Mouse (Mus musculus): ENCODE results near the gene Qrich2. TPM values are rescaled to one million over a fixed set of nuclear protein-coding genes. Genes with fewer than 3 reads are reported as not detected.
"Not testable (repeated sequence)": the region's sequence is repeated elsewhere in the genome, so short reads cannot be mapped to it uniquely, and the experiment has no call there.

The Qrich2 gene
- total RNA-seq (2021): under 1 TPM in 1 of 2 experiments, not detected in 1; 0.14 TPM
- long read RNA-seq, experiment 1: 0 reads
- long read RNA-seq, experiment 2: 0 reads

DNA sequence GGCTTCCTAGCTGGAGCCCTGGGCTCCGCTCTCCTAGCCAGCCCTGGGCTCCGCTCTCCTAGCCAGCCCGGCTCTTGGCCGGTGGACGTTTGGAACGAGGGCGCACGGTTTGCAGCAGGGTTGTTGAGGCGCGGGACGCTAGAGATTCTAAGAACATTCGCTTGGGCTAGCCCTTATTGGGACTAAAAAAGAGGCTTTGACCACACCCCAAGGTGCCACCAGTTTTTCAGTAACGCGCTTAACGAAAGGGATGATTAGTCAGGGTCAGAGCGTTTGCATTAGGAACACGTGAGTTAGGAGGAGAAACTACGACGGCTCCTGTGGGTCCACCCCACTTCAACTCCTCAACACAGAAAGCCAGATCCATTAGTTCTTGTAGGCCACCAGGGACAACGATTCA lies at the start of gene Qrich2:
Gene Qrich2 (minus strand): TSS at position 101 of the 400 bp plus-strand sequence.
- no peak for DNase-seq (ENCODE audit: low spot score in 2 of 2)

DNA sequence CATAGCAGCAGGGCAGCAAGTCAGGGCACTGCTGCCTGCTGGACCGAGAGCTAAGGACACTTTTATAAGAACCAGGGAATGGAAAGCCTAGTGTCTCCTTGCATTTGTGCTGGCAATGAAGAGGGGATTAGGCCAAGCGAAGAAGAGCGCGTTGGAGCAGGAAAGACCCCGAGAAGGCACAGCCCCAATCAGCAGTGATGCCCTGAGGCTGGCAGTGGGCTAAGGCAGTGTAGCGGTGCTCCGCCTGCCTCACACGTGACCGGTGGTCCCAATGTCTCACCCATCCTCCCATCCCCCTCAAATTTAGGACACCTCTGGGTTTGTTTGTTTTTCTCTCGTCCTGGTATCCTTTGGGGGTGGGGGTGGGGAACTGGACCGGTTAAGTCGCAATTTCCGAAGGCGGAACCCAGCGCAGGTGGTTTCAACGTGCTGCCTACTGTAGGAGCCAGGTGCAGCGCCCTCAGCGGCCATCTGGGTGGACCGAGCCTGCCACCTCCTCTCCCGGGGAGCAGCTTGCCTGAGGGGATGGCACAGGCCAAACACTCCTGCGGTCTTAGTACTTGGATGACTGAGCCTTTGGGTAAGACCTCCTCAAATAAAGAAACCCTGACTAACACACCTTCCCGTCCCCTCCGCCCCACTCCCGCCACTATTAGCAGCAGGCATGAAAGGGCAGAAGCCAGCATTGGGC lies 49.4 kb upstream of the Qrich2 start:
- no peak for DNase-seq (ENCODE audit: low spot score in 2 of 2)

DNA sequence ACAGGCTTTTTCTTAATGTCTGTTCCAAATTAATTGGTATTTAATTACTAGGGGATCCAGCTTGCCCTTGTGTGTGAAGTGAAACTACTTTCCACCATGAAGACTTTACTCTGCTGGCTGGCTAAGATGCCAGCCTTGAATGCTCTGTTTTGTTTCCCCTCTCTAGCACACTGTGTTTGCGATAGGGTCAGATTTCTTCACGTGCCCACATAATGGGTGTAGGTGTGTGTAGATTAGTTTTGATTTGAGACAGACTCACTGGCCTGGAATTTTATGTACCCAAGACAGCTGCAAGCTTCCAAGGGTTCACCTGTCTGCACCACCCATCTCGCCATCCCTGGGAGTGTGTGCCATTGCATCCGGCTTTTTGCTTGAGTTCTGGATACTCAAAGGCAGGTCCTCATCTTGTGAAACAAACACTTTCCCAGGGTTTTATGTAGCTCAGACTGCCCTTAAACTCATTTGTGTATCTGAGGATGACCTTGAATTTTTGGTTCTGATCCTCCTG lies 47.5 kb upstream of the Qrich2 start:
- no peak for DNase-seq (ENCODE audit: low spot score in 2 of 2)

DNA sequence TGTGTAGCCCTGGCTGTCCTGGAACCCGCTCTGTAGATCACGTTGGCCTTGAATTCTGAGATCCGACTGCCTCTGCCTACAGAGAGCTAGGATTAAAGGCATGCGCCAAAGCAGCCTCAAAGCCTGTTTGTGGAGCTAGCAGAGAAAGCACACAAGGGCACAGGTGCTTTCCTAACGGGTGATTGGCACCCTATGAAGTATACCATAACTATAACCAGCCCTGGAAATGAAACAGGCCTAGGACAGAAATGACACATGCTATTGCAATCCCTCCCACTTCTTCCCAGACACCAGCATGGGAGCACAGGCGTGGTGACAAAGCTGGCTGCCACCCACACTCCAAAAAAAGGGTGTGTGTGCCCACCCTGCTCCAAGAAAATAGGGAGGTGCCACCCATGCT lies 46.9 kb upstream of the Qrich2 start:
- DNase-seq (ENCODE audit: low spot score in 2 of 2): no peak

DNA sequence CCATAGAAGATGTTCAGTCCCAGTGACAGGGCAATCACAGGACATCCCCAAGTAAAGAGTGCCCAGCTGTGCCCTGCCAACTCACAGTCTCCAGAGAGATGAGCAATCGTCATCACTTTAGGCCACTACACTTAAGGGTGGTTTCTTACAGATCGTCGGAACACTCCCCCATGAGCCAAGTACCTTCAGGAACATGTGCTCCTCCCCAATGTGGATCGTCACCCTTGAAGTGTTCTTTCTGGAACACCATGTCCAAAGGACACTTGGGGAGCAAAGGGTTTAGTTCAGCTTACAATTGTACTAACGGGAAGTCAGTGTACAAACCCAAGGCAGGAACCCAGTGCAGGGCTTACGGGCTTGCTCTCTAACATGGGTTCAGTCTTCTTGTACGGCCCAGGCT lies 46.1 kb upstream of the Qrich2 start:
- DNase-seq (ENCODE audit: low spot score in 2 of 2): no peak

DNA sequence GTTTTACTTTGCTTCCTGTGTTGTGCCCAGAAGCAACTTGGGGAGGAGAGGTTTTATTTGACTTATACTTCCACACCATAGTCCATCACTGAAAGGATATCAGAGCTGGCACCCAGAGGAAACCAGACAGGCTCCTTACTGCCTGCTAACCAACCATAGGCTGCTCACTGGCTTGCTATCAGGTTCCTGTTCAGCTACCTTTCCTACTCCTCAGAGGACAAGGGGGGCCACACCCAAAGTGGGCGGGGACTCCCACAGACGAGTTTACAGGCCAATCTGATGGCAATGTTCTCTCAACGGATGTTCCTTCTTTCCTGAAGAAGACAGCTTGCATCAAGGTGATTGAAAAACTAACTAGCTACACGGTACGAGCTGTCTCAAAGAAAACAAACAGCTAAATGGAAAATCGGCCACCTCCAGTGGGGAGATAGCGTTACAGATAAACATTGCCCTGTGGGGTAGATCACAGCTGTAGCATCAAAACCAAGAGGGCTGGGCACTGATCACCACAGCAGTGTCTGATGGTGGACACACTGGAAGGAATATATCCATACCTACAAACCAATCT lies 45.3 kb upstream of the Qrich2 start:
- DNase-seq (ENCODE audit: low spot score in 2 of 2): no peak

DNA sequence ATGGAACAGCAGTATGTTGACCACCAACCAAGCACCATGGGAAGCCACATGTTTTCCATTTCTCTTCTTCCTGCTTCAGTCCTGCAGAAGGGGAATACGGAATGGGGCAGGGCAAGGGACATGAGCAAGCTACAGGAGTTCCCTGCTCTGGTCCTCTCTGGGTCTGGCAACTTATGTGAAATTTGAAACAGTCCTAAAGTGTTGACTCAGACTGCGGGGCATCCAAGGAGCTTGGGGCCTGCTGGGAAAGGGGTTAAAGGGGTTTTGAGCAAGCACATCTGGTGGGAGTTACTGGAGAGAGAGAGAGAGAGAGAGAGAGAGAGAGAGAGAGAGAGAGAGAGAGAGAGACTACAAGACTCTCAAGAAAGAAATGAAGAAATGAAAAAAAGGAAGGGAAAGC lies 42.6 kb upstream of the Qrich2 start:
- DNase-seq (ENCODE audit: low spot score in 2 of 2): no peak

DNA sequence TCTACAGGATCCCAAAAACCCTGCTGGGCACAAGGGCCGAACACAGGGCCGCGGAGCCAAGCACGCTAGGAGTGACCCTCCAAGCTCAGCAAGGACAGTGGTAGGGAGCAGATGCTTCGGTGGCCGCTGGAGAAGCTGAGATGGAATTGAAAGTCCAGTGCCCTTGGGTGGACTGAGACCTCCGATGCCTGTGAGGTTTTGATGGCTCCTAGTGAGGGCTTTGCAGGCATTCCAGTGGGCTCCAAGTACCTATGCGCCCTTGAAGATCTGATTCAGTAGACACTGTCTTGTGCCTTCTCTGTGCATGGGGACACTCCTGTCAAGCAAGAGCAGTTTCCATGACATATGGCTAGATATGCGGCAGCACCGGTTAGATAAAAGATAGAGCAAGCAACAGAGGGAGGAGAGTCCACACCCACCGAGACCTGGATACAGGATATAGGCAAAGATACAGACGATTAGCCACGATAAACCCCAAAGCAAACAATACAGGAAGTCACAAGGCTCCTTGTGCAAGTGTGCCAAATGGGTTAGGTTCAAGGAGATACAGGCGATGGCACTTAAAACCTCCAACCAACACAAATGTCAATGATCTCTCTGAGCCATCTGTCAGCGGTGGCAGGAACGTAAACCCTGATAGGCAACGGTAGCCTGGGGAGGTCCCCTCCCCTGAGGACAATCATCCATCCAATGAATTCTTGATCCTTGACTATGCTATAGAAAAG lies 40.3 kb upstream of the Qrich2 start:
- no peak for DNase-seq (ENCODE audit: low spot score in 2 of 2)

DNA sequence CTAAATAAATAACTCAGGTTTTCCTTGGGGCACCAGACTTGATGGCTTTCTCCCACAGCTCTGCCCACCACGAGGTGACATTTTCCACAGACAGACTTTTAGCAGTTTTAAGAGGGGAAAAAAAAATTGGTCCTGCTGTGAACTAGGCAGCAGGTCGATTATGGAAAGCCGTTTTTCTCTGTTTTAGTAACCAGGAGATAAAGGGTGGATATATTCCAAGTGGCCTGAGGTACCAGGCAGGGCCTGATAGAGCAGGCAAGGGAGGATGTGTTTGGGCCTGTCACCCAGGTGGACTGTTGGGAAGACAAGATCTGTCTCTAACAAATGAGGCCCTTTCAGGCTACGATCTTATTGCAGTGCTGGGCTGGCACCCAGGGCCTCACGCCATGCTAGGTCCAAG lies 39.5 kb upstream of the Qrich2 start:
- DNase-seq (ENCODE audit: low spot score in 2 of 2): no peak

DNA sequence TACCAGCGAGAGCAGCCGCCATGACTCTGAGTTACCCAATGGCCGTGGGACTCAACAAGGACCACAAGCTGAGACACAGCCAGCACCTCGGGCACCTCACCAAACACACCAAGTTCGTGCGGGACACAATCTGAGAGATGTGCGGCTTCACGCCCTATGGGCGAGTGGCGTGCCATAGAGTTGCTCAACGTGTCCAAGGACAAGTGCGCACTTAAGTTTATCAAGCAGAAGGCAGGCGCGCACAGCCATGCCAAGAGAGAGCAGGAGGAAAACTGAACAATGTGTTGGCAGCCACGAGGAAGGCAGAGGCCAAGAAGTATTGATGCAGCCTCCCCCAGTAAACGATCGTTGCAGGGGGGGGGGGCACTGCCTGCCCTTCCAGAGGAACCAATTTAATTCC lies 38.5 kb upstream of the Qrich2 start:
- DNase-seq (ENCODE audit: low spot score in 2 of 2): no peak

DNA sequence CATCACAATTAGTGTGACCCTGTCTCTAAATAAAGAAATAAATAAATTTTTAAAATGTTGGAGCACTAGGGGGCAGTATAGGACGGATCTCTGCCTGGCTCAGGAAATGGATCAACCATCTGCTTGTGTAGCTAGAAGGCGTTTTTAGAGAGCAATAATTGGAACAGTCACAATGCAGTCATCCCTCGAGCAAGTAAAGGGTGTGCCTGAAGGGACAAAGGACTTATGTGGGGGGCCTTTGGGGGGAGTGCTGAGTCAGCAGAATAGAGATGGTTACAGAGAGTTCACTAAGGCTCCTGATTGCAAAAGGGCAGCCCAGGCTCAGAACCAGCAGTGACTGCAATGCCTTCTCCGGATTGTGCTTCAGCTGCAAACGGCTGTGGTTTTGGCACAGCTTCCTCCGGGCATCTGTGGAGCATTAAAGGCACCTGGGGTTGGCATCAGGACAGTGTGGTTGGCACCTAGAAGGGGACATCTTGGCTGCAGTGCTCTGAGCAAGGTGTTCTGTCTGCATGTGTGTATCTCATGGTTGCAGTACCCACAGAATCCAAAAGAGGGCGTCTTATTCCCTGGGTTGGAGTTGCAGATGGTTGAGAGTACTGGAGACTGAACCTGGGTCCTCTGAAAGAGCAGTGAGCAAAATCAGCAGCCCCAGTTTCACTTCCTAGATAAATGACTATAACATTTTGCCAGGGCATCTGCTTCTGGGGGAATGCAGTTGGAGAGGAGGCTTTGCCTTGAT lies 35.1 kb upstream of the Qrich2 start:
- DNase-seq (ENCODE audit: low spot score in 2 of 2): no peak

DNA sequence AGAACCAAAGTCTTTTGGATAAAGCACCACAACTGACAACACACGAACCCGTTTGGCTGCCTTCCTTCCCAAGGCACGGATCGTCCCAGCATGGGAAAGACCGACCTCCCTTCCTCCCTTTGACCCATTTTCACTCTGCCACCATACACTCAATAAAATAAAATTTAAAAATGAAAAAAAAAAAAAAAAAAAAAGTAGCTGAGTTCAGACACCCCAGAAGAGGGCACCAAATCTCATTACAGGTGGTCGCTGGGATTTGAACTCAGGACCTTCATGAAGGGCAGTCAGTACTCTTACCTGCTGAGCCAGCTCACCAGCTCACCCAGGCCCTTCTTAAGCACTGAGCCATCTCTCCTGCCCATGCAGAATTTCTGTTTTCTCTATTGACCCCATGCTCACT lies 33.0 kb upstream of the Qrich2 start:
- DNase-seq (ENCODE audit: low spot score in 2 of 2): no peak

DNA sequence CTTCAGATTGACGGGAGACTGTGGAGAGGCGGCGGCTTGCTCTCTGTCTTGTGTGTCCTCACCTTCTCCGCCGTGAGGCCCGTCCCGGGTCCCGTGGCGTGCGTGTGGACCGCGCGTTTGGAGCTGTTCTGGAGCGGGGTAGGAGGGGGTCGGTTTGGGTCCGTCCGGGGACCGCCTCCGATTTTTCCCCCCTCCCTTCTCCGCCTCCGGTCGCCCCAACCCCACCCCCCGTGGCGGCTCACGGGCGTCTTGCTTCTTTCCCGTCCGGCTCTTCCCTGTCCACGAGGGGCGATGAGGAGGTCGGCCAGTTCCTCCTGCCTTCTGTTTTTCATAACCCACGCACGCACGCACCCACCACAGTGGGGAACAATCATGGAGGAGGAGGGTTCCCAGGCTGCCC lies 32.6 kb upstream of the Qrich2 start:
- DNase-seq (ENCODE audit: low spot score in 2 of 2): no peak

DNA sequence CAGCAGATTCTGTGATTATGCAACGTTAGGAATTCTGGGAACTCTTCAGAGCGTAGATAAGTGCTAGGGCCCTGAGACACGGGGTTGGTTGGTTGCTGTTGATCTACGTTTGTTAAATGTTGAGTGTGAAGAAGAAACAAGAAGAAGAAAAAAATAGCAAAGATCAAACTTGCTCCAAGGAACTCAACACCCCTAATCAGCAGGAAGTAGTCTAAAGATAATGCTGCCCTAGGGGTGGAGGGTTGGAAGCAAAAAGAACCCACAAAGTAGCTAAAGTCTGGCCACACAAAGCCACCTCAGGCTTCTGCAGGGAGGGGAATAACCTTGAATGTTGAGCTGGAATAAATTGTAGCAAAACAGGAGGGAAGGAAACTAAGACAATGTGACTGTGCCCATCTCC lies 31.3 kb upstream of the Qrich2 start:
- no peak for DNase-seq (ENCODE audit: low spot score in 2 of 2)

DNA sequence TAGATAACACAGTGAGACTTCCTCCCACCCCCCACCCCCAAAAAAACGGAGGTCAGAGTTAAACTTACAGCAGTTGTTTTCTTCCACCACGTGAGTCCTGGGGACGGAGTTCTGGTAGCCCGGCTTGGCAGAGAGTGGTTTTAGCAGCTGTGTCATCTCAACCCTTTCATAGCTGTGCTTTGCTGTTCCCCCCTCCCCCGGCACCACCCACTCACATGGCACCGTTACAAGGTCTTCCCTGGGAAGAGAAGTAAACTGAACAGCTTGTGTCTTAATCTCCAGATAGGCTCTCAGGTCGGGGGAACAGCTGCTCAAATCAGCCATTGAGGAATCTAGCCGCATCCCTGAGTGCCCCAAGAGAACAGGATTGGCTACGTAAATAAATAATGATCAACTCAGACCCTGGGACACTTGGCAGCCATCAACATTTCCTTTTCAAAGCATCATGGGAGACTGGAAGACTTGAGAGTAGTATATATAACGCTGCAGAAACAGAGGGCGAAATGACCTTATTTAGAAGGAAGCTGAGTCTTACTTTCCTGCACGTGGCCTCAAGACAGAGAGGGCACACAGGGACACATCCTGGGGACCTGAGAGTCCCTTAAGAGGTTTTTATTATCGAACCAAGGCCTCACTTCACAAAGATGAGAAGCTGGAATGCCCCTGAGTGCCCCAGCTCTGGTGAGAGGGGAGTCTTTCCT lies 28.6 kb upstream of the Qrich2 start:
- DNase-seq (ENCODE audit: low spot score in 2 of 2): no peak

DNA sequence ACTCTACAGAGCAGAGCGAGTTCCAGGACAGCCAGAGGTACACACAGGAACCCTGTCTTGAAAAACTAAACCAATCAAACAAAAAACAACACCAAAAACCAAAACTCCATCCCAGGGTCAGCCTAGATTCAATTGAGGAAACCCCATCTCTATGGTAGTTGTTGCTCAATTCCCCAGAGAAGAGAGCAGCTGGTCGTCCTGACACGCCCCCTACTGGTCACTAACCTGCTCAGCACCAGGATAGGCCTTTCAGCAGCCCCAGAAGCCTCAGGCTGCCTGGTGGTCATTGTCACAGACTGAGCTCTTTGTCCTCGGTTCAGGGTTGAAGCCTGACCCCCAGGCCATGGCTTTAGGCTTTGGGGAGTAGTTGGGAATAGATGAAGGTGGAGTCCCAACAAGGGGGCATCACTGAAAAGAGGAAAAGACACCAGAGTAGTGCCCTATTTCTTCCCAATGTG lies 27.8 kb upstream of the Qrich2 start, which contains the start of gene Prpsap1:
Gene Prpsap1 (minus strand): TSS at position 408 of the 458 bp plus-strand sequence.
- no peak for DNase-seq (ENCODE audit: low spot score in 2 of 2)

DNA sequence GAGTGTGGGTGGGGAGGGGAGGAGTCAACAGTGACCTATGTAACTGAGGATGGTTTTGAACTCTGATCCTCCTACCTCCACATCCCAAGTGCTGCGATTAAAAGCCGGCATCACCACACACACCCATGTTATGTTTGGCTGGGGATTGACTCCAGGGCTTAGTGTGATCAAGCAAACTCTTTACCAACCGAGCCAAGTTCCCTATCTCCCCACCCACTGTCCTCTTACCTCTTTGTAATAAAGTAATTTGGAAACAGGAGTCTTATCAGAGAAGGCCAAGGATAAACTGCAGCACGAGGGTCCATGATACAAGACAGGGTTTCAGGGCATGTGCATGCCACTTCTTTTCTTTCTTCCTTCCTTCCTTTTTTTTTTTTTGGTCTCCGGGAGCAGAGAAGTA lies 27.1 kb upstream of the Qrich2 start:
- DNase-seq (ENCODE audit: low spot score in 2 of 2): no peak

DNA sequence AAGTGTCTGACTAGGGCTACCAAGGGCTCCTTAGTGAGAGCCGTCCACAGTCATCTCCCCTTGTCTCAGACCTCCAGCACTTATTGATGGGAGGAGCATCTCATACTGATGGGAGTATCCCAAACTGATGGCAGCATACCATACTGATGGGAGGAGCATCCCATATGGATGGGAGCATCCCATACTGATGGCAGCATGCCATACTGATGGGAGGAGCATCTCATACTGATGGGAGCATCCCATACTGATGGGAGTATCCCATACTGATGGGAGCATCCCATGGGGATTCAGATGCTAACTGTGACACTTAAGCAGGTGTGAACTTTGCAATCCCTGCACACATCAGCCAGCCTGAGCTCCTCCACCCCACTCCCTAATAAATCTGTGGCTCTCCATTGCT lies 26.5 kb upstream of the Qrich2 start:
- not testable (repeated sequence) for DNase-seq (ENCODE audit: low spot score in 2 of 2)

DNA sequence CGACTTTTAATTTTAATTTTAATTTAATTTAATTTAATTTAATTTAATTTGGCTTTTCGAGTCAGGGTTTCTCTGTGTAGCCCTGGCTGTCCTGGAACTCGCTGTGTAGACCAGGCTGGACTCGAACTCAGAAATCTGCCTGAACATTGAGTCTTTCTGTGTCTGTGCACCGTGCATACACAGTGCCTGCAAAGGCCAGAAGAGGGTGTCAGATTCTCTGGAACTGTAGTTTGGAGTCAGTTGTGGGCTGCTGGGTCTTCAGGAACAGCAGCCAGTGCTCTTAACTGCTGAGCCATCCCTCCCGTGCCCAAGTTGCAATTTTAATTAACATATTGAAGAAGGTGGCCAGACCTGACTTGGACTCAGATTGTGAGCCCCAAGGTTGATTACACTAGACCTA lies 25.3 kb upstream of the Qrich2 start:
- no peak for DNase-seq (ENCODE audit: low spot score in 2 of 2)

DNA sequence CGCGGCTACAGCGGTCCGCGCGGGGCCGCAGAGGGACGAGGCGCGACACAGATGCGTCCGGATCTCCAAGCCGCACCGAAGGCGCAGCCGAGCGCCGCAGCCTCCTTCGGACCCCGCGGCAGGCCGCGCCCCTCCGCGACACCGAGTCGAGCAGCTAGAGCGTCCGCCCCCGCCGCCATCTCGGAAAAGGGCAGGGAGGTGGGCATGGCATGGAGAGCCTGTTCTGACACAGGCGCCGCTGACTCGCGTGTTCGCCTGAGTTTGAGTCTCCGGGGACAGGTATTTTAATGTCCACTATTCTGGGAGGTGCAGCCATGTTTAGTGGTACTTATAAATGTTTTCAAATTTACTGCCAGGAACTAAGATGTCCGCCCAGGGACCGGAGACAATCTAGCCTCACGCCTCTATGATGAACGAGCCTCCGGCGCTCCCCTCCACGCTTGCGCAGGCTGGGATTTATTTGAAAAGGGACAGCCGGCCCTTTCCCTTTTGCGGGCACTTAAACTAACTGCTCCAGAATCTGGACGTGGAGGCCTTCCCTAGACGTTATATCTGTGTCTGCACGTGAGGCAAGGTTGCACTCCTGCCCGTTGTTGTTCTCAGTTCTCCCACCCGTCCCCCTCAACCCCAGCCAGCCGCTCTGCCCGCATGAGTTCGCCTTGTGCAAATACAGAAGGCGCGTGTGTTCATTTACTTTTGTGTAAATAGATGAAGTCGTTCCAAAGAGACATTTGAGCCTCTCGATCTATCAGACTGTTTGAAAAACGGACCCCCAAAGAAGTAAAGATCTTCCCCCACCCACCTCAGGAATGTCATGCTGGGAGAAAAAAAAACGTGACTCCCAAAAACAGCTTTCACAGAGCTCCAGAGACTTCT lies 24.4 kb upstream of the Qrich2 start:
- peak; percentile 73 to 80 for DNase-seq (ENCODE audit: low spot score in 2 of 2)
